Mouse (Mus musculus) limb, embryonic 15.5 days (tissue): ENCODE data around the gene Fam102a. TPM values are rescaled to one million over a fixed set of nuclear protein-coding genes. Genes with fewer than 3 reads are reported as not detected.

Source experiments
- ATAC-seq: fragments of 200-750 bp; cut with Nextera tagmentation; 2 replicates; pipeline ENCODE4 v1.8.0; 2017; ENCODE audit warnings: low read depth, moderate TSS enrichment; ENCODE audit not compliant: insufficient number of reproducible peaks, low FRiP score, low TSS enrichment
- H3K27ac ChIP-seq: fragments of 300-500 bp; sonication (generic); 2 replicates; pipeline ENCODE4 v1.5.1; 2015; ENCODE audit warnings: moderate library complexity, mild to moderate bottlenecking, inconsistent platforms
- H3K27me3 ChIP-seq: fragments of 300-500 bp; sonication (generic); 2 replicates; pipeline ENCODE4 v1.6.1; 2015; ENCODE audit warnings: inconsistent platforms
- H3K36me3 ChIP-seq: fragments of 300-500 bp; sonication (generic); 2 replicates; pipeline ENCODE4 v1.6.1; 2015; ENCODE audit warnings: inconsistent platforms
- H3K4me1 ChIP-seq: fragments of 300-500 bp; sonication (generic); 2 replicates; pipeline ENCODE4 v1.6.1; 2015; ENCODE audit warnings: inconsistent platforms
- H3K4me2 ChIP-seq: fragments of 300-500 bp; sonication (generic); 2 replicates; pipeline ENCODE4 v1.6.1; 2015; ENCODE audit warnings: mild to moderate bottlenecking, inconsistent platforms
- H3K4me3 ChIP-seq: fragments of 300-500 bp; sonication (generic); 2 replicates; pipeline ENCODE4 v1.5.1; 2015; ENCODE audit warnings: mild to moderate bottlenecking, inconsistent platforms
- H3K9ac ChIP-seq: fragments of 300-500 bp; sonication (generic); 2 replicates; pipeline ENCODE4 v1.6.1; 2015; ENCODE audit warnings: inconsistent platforms
- H3K9me3 ChIP-seq: fragments of 300-500 bp; sonication (generic); 2 replicates; pipeline ENCODE4 v1.6.1; 2016; ENCODE audit warnings: inconsistent platforms
- WGBS: fragments of 180-500 bp; shearing (Covaris S2); methylation state at CpG from one replicate; pipeline ENCODE4 v1.1.7; 2015; 5-methylcytosine and 5-hydroxymethylcytosine counted together
- polyA plus RNA-seq: library from polyadenylated mRNA; unstranded; fragments of >200 nt; fragmentation: Nextera tagmentation; extraction: Ambion mirVana; gene quantifications from 2 replicates; pipeline ENCODE4 v1.2.1, GENCODE M21; 2015

Fam102a gene
- polyA plus RNA-seq, 1 experiment from 2014 or later = 17.3 TPM

DNA sequence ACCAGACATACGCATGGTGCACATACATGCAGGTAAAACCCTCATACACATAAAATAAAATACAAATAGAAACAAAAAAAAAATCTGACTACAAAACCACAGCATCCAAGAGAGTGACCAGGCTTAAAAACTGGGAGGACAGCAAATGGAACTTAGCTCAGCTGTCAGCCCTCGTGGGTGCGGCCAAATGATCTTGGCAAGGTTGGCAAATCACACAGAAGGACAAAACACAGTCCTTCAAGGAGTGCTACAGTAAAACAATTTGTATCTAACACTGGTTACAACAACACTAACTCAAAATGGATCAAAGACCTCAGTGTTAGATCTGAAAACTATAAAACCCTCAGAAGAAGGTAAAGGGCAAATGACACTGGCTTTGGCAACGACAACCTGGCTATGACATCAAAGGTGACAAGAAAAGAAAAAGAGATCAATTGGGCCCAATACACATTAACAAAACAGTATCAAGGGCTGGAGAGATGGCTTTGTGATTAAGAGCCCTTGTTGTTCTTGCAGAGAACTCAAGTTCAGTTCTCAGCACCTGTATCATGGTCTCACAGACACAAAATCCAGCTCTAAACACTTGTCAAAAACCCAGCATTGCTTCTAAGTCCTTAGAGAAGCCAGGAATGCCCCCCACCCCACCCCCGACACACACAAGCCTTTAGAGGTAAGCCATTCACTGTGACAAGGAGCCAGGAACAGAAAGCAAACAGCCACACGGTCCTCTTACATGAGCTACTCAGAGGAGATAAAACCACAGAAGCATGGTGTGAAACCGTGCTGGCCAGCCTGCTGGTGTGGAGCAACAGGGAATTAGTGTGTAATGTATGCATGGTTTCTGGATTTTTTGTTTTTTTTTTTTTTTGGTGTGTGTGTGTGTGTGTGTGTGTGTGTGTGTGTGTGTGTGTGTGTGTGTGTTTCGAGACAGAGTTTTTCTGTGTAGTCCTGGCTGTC, 14.8 kb upstream of the Fam102a start:
- Histone ChIP-seq H3K27me3 (no peaks in the 10 kb centered on the region), H3K4me1 (no peaks in the 10 kb centered on the region), H3K4me3 (no peak overlapping the region), H3K9ac (no peak overlapping the region), H3K9me3 (no peaks in the 10 kb centered on the region), H3K36me3 (no peaks in the 10 kb centered on the region), H3K27ac (no peak overlapping the region), H3K4me2 (no peak overlapping the region)
- 72% methylated on average over 8 of the region's 8 CpGs for WGBS
- no peak for ATAC-seq

DNA sequence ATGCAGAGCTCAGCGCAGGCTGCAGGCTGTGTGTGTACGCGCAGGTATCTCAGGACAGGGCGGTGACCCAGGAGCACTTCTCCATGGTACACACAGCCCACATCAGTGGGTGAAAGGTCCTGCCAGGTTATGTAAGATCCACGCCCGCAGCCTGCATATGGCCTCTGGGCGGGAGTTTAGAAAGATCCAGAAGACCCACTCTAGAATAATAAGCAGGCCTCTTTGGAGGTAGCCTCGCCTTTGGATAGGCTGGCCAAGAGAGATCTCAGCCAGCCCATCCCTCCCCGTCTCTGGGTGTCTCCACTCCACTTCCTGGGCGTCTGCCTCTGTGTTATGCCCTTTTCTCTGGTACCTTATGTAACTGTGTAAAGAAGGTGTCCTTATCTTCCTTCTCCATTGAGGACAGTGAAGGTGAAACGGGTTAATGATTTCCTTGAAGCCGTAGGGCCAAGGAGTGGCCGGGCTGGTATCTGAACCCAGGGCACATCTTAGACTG, 10.5 kb upstream of the Fam102a start:
- Histone ChIP-seq H3K27me3 (no peaks in the 10 kb centered on the region), H3K4me3 (no peak overlapping the region), H3K4me1 (no peaks in the 10 kb centered on the region), H3K36me3 (no peaks in the 10 kb centered on the region), H3K9me3 (no peaks in the 10 kb centered on the region), H3K4me2 (no peak overlapping the region), H3K27ac (no peak overlapping the region), H3K9ac (no peak overlapping the region)
- ATAC-seq = no peak
- WGBS = 91% methylated on average over 13 of the region's 13 CpGs

DNA sequence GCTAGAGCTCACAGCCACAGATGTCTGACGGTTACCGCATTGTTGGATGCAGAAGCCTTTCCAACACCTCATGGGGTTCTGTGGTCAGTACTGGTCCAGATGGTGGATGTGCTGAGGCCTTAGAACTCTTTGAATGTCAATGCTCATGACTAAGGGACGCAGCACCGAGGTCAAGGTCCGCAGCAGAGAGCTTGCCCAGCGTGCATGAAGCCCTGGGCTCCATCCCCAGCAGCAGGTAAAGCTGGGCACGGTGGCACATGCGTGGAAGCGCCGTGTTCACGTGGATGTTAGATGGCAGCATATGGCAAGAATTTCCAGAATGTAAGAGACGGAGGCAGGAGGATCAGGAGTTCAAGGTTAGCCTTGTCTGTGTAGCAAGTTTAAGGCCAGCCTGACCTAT, 9.3 kb upstream of the Fam102a start:
- no peaks in the 10 kb centered on the region for H3K36me3 ChIP-seq
- WGBS = 84% methylated on average over 12 of the region's 12 CpGs
- no peak overlapping the region for H3K9ac ChIP-seq
- ATAC-seq = no peak
- no peaks in the 10 kb centered on the region for H3K27me3 ChIP-seq
- no peak overlapping the region for H3K4me3 ChIP-seq
- no peak overlapping the region for H3K27ac ChIP-seq
- no peaks in the 10 kb centered on the region for H3K9me3 ChIP-seq
- H3K4me2 ChIP-seq = no peak overlapping the region
- no peaks in the 10 kb centered on the region for H3K4me1 ChIP-seq

DNA sequence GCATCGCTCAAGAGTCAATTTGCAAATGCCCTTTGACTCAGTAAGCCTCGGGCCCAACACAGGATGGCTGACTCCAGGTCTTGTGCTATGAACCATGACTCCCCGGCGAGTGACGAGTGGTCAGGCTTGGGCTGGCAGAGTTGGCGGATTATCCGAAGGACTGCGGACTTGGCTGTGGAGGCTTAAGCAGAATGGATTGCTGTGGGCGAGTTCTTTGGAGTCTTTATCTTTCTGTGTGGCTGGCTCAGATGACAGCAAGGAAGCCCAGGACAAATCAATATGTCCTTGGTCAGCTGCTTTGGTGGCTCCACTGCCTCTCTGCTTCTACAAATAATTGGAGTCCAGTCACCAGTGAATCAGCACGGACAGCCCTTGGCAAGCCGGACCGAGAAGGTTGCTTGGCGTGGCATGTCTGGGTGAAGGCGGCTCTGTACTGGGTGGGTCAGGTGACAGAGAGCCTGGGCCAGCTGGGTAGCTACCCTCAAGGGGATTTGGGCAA, 7.6 kb upstream of the Fam102a start:
- no peak overlapping the region for H3K9ac ChIP-seq
- no peak for ATAC-seq
- no peak overlapping the region for H3K4me3 ChIP-seq
- 80% methylated on average over 14 of the region's 14 CpGs for WGBS
- no peaks in the 10 kb centered on the region for H3K27me3 ChIP-seq
- no peak overlapping the region for H3K27ac ChIP-seq
- no peaks in the 10 kb centered on the region for H3K9me3 ChIP-seq
- no peaks in the 10 kb centered on the region for H3K36me3 ChIP-seq
- no peaks in the 10 kb centered on the region for H3K4me1 ChIP-seq
- no peak overlapping the region for H3K4me2 ChIP-seq

DNA sequence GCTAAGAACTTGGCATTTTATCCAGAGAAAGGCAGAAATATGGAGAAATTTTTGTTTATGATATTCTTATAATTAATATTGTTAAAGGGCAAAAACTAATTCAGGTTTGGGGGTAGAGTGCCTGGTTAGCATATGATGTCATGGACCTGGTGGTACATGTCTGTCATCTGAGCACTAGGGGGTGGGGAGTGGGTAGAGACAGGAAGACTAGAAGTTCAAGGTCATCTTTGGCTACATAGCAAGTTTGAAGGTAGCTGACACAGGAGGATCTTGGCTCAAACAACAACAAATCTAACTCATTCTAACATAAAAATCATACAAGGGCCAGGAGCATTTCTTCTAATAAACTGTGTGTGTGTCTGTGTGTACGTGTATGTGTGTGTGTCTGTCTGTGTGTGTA, 6.8 kb upstream of the Fam102a start:
- Histone ChIP-seq H3K36me3 (no peaks in the 10 kb centered on the region), H3K27ac (no peak overlapping the region), H3K4me2 (no peak overlapping the region), H3K4me1 (no peaks in the 10 kb centered on the region), H3K4me3 (no peak overlapping the region), H3K9me3 (no peaks in the 10 kb centered on the region), H3K9ac (no peak overlapping the region), H3K27me3 (no peaks in the 10 kb centered on the region)
- no peak for ATAC-seq
- WGBS = 91% methylated on average over 1 of the region's 1 CpGs

DNA sequence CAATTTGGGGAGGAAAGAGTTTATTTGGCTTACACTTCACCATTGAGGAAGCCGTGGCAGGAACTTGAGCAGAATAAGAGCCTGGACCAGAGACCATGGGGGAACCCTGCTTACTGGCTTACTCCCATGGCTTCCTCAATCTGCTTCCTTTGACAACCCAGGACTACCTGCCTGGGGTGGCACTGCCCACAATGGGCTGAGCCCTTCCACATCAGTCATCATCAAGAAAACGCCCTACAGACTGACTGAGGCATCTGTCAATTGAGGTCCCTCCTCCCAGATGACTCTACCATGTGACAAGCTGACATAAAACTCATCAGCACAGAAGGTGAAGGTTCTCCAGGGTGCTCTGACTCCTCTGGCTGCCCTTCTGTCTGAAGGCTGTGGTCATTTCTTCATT, 4.7 kb upstream of the Fam102a start:
- Histone ChIP-seq H3K9ac (no peak overlapping the region), H3K27me3 (no peaks in the 10 kb centered on the region), H3K4me1 (peaks cover 14% of the 10 kb centered on the region), H3K4me2 (no peak overlapping the region), H3K36me3 (no peaks in the 10 kb centered on the region), H3K4me3 (no peak overlapping the region), H3K9me3 (no peaks in the 10 kb centered on the region), H3K27ac (no peak overlapping the region)
- no peak for ATAC-seq
- 65% methylated on average over 2 of the region's 2 CpGs for WGBS

DNA sequence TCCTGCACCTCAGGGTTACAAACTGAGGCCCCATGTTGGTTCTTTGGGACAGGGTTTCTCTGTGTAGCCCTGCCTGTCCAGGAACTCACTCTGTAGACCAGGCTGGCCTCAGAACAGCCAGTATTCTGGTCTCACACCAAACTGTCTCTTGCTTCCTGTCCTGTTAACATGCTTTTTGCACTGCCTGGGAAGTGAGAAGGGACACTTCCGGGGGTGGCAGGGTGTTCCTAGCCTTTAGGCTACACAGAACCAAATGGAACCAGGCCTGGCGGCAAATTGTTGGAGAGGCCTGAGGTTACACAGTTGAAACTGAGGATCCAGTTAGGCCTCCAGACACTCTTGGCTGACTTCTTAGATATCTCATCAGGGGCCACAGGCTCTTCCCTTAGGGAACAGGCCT, 2.0 kb upstream of the Fam102a start:
- Histone ChIP-seq H3K4me2 (no peak overlapping the region), H3K4me1 (peaks cover 37% of the 10 kb centered on the region), H3K27ac (no peak overlapping the region), H3K9ac (no peak overlapping the region), H3K9me3 (no peaks in the 10 kb centered on the region), H3K27me3 (no peaks in the 10 kb centered on the region), H3K4me3 (no peak overlapping the region), H3K36me3 (no peaks in the 10 kb centered on the region)
- 88% methylated on average over 2 of the region's 2 CpGs for WGBS
- no peak for ATAC-seq

DNA sequence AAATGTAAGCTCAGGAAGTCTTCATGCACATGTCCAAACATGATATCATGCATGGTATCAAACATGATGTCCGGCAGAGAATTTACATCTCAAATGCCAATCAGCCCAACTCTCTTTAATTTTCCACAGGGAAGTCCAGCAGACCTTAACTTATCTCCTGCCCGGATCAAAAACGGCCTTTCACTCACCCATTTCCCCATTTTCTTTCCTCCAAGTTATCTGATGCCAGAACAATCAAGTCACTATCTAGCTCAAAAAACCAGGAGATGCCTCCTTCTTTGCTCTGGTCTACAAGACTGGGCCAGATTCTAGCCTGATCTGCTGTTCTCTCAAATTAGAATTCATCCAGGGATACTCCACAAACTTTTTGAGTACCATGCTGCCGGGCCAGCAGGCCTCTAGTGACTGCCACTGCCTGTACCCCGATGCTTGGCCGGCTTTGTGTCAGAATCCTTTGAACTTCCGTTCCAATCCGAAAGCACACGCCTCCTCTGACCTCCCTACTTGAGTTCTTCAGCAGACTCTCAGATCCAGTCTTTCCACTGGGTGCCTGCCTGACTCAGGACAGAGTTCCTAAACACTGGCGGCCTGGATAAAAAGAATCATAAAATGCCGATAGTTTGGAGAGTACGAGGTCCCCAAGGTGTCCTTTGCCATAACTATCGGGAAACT, 935 bp upstream of the Fam102a start:
- peak overlapping the region; percentile 44; the same call in 1 of the 2 replicates for H3K9ac ChIP-seq
- no peaks in the 10 kb centered on the region for H3K9me3 ChIP-seq
- peak overlapping the region; percentile 84 for H3K4me2 ChIP-seq
- H3K4me1 ChIP-seq = peaks cover 48% of the 10 kb centered on the region
- ATAC-seq = no peak
- H3K4me3 ChIP-seq = peak overlapping the region; percentile 92
- H3K36me3 ChIP-seq = no peaks in the 10 kb centered on the region
- peak overlapping the region; percentile 99 for H3K27ac ChIP-seq
- WGBS = 10% methylated on average over 13 of the region's 13 CpGs
- no peaks in the 10 kb centered on the region for H3K27me3 ChIP-seq

DNA sequence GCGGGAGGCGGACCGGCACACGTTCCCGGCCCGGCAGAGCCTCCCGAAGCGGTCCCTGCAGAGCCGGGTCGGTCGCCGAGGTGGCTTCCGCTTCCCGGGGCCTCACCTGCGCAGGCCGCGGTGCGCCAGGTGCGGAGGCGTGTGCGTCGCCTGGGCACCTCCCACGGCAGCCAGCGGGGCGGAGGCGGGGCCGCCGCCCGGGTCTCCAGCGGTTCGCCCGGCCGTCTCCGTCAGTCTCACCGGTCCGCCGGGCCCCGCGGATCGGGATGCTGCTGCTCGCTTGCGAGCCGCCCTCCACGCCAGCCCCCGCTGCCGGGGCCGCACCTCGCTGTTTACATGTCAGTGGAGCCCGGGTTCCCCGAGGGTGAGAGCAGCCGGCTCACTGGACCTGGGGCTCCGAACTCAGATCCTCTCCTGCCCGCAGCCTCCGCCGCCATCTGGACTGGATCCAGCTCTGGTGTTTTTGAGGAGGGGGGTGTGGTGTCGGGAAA, 414 bp downstream of the Fam102a start:
- H3K27ac ChIP-seq = peak overlapping the region; percentile 99
- no peaks in the 10 kb centered on the region for H3K9me3 ChIP-seq
- peak; percentile 21 for ATAC-seq
- H3K36me3 ChIP-seq = no peaks in the 10 kb centered on the region
- no peaks in the 10 kb centered on the region for H3K27me3 ChIP-seq
- peak overlapping the region; percentile 92 for H3K4me3 ChIP-seq
- under 1% methylated on average over 53 of the region's 56 CpGs for WGBS
- peak overlapping the region; percentile 96 for H3K9ac ChIP-seq
- H3K4me1 ChIP-seq = peaks cover 56% of the 10 kb centered on the region
- H3K4me2 ChIP-seq = peak overlapping the region; percentile 84

DNA sequence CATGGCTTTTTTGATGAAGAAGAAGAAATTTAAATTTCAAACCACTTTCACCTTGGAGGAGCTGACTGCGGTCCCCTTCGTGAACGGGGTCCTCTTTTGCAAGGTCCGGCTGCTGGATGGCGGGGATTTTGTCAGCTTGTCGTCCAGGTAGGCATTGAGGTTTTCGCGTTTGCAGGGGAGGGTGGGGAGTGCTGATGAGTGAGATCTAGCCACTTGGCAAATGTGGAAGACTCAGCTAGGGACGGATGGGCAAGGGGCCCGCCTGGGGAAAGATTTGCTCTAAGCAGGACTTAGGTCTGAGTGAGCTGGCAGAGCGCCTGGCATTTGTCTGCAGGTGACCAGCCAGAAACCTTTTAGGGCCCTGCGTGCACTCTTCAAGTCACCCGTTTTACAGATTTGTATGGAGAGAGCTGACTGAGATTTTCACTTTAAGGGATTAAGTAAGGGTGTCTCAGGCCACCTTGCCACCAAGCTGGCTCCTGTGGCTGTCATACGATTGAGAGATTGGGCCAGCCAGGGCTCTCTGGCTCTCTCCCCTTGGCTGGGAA, 1.0 kb downstream of the Fam102a start:
- Histone ChIP-seq H3K27me3 (no peaks in the 10 kb centered on the region), H3K36me3 (no peaks in the 10 kb centered on the region), H3K4me2 (peak overlapping the region; percentile 84), H3K27ac (peak overlapping the region; percentile 99), H3K9me3 (no peaks in the 10 kb centered on the region), H3K4me1 (peaks cover 62% of the 10 kb centered on the region), H3K9ac (peak overlapping the region; percentile 96), H3K4me3 (peak overlapping the region; percentile 92)
- ATAC-seq = no peak
- WGBS = 2% methylated on average over 14 of the region's 14 CpGs

DNA sequence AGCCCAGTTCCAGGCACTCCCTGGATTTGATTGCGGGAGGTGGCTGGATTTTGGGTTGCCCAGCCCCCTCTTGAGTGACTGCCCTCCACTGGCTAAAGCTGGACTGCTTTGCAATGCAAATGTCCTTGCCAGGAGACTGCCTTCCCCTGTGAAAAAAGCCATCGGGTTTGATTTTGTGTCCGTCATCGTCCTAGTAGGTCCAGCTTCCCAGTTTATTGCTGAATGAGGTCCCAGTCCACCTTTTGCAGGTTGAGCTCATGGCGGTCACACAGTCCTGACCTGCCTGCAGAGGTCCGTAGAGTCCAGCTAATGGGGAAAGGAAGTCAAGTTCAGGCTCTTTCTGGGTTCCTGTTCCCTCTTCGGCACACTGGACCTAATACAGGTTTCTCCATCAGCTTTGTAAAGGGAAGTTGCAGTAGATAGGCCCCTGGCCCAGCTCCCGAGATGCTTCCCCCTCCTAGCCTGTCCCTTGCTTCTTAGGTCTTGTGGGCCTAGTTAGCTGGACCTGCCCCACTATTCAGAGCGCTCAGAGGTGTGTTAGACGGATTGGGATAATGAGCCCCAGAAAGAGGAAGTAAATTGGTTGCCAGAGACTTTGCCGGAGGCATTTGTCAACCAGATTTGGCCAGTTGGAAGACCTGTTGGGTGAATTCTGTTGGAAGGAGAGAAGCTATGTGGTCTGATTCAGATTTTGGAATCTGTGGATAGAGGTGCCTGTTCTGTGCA, 1.7 kb downstream of the Fam102a start:
- WGBS = 4% methylated on average over 11 of the region's 11 CpGs

More for the DNA sequence above, 1.7 kb downstream of the Fam102a start:
- H3K4me1 ChIP-seq = peaks cover 68% of the 10 kb centered on the region
- H3K36me3 ChIP-seq = no peaks in the 10 kb centered on the region
- ATAC-seq = no peak
- peak overlapping the region; percentile 96 for H3K9ac ChIP-seq
- no peaks in the 10 kb centered on the region for H3K27me3 ChIP-seq
- peak overlapping the region; percentile 92 for H3K4me3 ChIP-seq
- peak overlapping the region; percentile 99 for H3K27ac ChIP-seq
- peak overlapping the region; percentile 84 for H3K4me2 ChIP-seq
- H3K9me3 ChIP-seq = no peaks in the 10 kb centered on the region
